Mouse (Mus musculus): ENCODE results near the gene Adat1. TPM values are rescaled to one million over a fixed set of nuclear protein-coding genes. Genes with fewer than 3 reads are reported as not detected.
"Not testable (repeated sequence)": the region's sequence is repeated elsewhere in the genome, so short reads cannot be mapped to it uniquely, and the experiment has no call there.

The Adat1 gene
- total RNA-seq, 2 experiments from 2014 or later: 1.4 to 2.1 TPM

DNA sequence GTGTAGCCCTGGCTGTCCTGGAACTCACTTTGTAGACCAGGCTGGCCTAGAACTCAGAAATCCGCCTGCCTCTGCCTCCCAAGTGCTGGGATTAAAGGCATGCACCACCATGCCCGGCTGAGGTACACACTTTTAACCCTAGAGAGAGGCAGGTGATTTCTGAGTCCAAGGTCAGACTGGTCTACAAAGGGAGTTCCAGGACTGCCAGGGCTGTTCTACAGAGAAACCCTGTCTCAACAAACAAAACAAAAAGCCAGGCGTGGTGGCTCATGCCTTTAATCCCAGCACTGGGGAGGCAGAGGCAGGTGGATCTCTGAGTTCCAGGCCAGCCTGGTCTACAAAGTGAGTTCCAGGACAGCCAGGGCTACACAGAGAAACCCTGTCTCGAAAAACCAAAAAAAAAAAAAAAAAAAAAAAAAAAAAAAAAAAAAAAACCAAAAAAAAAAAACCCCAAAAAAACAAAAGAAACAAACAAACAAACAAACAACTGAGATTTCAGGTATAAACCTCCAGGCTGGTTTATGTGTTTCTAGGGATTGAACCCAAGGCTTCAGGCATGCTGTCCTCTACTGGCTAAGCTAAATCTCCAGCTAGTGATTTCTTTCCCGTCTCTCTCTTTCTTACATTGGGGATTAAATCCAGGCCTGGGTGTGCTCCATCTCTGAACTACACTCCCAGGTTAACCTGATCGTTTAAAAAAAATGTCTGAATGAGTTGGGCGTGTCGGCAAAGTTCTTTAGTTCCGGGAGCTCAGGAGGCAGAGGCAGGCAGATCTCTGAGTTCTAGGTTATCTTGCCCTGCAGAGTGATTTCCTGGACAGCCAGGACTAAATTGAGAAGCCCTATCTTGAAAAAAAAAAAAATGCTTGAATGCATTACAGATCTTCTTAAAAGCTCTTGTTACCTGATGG, 53.8 kb downstream of the Adat1 start:
- not testable (repeated sequence) for DNase-seq

DNA sequence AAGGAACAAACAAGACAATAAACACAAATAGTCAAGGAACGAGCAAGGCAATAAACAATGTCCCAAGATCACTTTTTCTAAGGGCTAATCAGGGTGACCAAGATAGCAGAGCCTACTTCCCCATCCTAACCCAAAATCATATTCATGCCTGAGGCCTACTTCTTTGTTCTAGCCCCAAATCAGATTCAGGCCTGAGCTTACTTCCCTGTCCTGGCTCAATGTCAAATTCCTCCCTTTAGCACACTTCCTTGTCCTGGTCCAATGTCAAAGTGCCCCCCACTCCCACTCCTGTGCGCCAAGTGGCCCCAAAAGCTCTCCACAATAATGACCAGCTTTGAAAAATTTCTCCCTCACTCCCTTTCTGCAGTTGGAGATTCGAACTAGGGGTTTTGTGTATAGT, 54.9 kb downstream of the Adat1 start:
- DNase-seq: no peak

DNA sequence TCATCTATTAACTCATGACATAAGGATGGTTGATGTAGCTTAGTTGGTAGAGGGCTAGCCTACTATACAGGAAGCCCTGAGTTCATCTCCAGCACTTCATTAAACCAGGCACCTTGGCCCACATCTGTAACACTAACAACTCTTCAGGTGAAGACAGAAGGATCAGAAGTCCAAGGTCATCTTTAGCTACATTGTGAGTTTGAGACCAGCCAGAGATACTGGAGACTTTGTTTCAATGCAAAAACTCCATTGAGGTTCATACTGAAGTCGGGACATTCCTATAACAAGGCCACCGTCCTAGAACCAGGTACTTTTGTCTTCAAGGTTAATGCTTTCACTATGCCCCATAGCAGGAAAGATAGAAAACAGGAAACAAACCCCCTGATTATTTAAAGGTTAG, 57.9 kb downstream of the Adat1 start:
- DNase-seq: no peak

DNA sequence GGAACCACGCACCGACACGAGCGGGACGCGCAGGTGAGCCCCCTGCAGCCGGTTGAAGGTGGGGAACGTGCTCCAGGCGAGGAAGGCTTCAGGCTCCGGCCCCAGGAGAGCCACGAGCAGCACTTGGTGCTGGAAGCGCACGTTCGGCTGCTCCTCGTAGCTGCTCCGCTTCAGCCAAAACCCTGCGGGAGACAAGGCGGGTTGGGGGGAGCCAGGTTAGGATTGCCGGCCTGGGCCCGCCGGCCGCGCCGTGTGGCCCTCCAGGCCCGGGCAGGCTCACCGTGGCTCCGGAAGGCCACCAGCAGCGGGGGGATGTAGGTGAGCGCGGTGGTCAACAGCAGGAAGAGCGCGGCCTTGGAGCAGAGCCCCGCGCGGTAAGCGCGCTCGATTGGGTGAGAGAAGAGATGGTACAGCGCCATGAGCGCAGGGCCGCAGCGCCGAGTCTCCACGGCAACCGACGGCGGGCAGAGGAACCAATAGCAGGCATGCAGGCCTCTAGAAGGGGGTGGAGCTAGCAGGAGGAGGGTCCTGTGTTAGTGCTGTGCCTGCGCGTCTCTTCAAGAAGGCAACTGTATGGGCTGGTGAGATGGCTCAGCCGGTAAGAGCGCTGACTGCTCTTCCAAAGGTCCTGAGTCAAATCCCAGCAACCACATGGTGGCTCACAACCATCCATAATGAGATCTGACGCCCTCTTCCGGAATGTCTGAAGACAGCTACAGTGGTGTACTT, 58.6 kb downstream of the Adat1 start, which contains the start of gene Tmem231:
Gene Tmem231 (minus strand): TSS at position 534 of the 729 bp plus-strand sequence.
- peak; percentile 78 for DNase-seq

DNA sequence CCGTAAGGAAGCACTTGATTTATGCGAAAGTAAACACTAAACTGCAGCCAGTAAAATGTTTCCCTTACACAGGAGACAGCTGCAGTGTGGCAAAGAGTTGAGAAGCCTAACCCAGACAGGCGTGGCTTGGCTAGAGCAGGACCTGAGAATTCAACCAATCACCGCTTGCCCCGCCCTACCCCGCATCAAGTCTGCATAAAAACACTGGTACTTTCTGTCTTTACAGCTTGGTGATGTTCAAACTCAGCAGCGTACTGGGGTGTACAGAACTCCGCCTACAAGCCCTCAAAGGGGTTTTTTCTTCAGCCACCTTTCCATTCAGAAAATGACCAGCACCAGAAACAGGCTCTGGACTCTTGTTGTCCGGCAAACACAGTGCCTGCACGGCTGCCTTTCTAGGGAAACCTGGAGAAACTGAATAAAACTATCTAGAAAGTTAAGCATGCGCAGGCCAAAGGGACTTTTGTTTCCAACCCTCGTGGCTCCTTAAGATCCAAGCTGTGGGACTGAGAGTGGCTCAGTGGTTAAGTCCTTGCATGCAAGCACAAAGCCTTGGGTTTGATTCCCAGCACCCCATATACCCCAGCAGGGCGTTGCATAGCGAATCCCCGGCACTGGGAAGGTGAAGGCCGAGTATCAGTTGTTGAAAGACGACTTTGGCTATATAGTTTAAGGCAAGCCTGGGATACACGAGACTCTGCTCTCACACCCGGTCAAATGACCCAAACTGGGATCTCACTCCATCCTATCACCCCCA, 59.3 kb downstream of the Adat1 start:
- peak; percentile 58 for DNase-seq

DNA sequence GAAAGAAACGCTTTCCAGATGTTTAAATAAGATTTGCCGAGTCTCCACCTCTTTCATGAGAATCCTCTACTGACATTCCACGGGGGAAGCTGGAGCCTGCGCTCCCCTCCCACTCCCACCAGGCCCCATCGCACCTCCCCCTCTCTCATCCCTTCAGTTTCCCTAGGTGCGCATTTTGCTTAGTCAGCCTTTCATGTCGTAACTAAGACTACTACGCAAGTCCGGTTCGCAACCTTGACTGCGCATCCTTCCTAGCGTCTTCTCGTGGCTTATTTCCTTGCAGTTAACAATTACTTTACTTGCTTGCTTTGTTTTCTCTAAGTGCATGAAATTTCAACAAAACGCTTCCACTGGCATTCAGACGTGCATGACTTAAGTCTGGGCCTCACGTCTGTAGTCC, 60.4 kb downstream of the Adat1 start:
- DNase-seq: no peak

DNA sequence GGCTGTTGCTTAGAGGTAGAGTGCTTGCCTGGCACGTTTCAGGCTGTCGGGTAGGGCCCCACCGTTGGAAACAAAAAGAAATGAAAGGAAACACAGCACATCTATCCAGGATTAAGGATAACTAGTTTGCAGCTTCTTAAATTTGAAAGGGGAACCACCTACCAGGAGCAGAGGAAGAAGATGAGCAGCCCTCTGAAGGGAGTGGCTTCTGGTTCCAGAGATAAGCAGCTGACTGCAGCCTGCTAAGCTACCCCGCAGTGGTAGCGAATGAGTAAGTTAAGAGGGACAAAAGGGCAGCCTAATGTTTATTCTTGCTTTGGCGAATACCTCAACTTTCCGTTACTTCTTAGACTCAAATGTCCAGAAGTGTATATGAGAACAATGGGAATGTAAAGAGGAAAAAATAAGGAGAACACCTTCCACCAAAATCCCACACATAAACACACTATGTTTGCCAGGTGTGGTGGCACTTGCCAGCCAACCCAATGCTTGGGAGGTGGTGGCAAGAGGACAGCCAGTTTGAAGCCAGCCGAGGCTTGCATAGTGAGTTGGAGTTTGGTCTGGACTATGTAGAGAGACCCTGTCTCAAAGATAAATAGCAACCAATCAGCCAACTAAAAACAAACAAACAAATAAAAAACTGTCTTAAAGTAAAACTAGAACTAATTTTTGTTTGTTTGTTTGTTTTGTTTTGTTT, 62.3 kb downstream of the Adat1 start:
- DNase-seq: no peak

DNA sequence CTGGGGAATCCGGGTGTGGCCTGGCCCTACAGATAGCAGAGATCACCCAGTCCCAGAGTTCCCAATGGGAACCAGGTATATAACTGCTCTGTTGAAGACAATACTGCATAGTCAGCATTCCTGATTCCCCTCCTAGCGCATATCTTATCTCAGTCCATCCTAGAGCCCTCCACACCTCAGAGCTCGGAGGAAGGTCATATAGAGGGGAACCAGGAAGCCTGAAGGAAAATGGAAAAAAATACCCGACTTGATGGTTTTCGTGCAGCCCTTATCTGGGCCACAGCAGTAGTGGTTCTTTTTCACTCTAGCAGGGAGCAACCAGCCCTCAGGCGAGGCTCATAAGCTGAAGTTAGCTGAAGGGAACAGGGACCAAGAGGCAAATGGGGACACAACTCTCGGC, 67.1 kb downstream of the Adat1 start:
- DNase-seq: no peak

DNA sequence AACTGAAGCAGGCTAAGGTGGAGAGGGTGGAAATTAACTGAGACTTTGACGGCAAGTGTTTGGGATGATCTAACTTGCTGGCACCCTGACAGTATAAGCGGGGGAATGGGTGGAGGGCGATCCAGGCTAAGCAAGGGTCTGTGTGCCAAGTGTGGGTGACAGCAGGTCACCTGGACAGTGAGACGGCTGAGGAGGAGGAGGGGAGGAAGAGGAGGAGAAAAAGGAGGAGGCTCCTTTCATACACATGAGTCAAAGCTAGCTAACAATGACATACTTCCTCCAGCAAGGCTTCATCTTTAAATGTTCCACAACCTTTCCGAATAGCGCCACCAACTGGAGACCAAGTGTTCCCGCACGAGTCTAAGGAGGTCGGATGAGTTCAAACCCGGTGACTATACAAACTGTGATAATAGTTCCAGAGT, 68.7 kb downstream of the Adat1 start:
- peak; percentile 63 for DNase-seq

DNA sequence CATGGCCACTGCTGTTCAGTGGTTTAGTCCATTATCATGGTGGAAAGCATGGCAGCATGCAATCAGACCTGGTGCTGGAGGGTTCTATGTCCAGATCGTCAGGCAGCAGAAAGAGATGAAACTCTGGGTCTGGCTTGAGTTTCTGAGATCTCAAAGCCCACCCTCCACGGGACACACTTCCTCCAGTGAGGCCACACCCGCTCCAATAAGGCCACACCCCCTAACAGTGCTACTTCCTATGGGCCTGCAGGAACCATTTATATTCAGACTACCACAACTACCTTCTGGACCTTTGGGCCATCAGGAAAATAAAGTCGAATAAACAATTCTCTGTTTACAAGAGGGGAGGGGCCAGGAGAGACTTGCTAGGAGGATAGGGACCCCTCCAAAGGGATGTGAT, 71.1 kb downstream of the Adat1 start:
- no peak for DNase-seq

DNA sequence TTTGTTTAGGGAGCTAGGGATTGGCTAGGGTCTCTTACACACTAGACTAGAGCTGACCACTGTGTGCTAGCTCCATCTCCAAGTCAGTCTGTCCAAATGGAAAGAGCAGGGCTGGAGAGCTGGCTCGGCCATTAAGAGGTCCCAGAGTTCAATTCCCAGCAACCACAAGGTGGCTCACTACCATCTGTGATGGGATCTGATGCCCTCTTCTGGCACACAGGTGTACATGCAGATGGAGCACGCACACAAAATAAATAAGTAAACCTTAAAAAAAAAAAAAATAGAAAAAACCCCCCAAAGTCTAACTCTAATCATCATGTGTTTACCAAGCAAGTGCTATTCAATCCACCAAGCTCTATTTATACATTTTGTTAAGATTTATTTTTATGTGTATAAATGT, 72.4 kb downstream of the Adat1 start:
- DNase-seq: no peak

Other genes starting within 250 kb of the Adat1 start
- 10 to 100 TPM; 22.3 to 27.1 TPM for gene Bcar1, start 248.5 kb downstream of the Adat1 start, total RNA-seq (2021)
- gene Cfdp1, start 138.0 kb downstream of the Adat1 start, total RNA-seq (2021): 10 to 100 TPM; 33.3 to 43.3 TPM
- 1 to 10 TPM; 1.8 to 2.3 TPM for gene Tmem170, start 115.6 kb downstream of the Adat1 start, total RNA-seq (2021)
- 1 to 10 TPM; 2.8 to 3.3 TPM for gene Chst5, start 81.9 kb downstream of the Adat1 start, total RNA-seq (2021)
- gene Tmem231, start 58.4 kb downstream of the Adat1 start, total RNA-seq (2021): 1 to 10 TPM; 1.6 to 1.9 TPM
- gene Gabarapl2, start 51.6 kb downstream of the Adat1 start, total RNA-seq (2021): 10 to 100 TPM; 74.8 to 81.4 TPM
- gene Kars, start 19.0 kb upstream of the Adat1 start, total RNA-seq (2021): 100 to 1,000 TPM; 114 to 119 TPM
- 10 to 100 TPM; 11.3 to 13.5 TPM for gene Terf2ip, start 19.1 kb upstream of the Adat1 start, total RNA-seq (2021)
- not detected for gene Gm6793, start 22.7 kb upstream of the Adat1 start, total RNA-seq (2021)